Mouse (Mus musculus) CH12.LX (cell line): Measurements from ENCODE around the gene Mdm4. TPM values are rescaled to one million over a fixed set of nuclear protein-coding genes. Genes with fewer than 3 reads are reported as not detected.
A peak's percentile ranks its signal among the peaks of the same experiment; 100 is the strongest.

Experiments used
- DNase-seq: peaks from one replicate; pipeline ENCODE4 v3.0.0-alpha.2; 2013; ENCODE audit errors: extremely low read depth
- H3K27ac ChIP-seq: 2 replicates; pipeline ENCODE4 v1.5.1; 2012; ENCODE audit warnings: low read depth, mild to moderate bottlenecking, control low read depth, moderate library complexity; ENCODE audit not compliant: insufficient read depth
- H3K27me3 ChIP-seq: replicated peaks from 2 replicates; pipeline ENCODE3; 2012; ENCODE audit warnings: inconsistent platforms
- H3K36me3 ChIP-seq, 2 experiments: replicated peaks in 1 of 2; 2 replicates each; pipeline versions ENCODE3 to v1.6.1; 2012; ENCODE audit warnings: inconsistent platforms in 1 of 2, low read length in 1 of 2, mild to moderate bottlenecking in 1 of 2, mixed read lengths in 1 of 2, moderate library complexity in 1 of 2; ENCODE audit not compliant: control insufficient read depth in 1 of 2, insufficient read depth in 1 of 2
- H3K4me1 ChIP-seq, 2 experiments: 2 replicates each; pipeline ENCODE4 v1.6.1; 2012; ENCODE audit warnings: inconsistent platforms in 1 of 2, moderate library complexity in 1 of 2; ENCODE audit not compliant: insufficient read depth in 2 of 2, control insufficient read depth in 1 of 2
- H3K4me2 ChIP-seq: 2 replicates; pipeline ENCODE4 v1.6.1; 2012; ENCODE audit warnings: low read depth, mild to moderate bottlenecking, control low read depth; ENCODE audit not compliant: poor library complexity, insufficient read depth, severe bottlenecking
- H3K4me3 ChIP-seq, 3 experiments: fragments of 150-350 bp in 1 of 3; sonication (generic) in 1 of 3; replicated peaks in 1 of 3; 2 replicates each; pipeline versions ENCODE3 to v1.5.1; 2011 to 2012; ENCODE audit warnings: low read depth in 2 of 3, low read length in 2 of 3, mild to moderate bottlenecking in 2 of 3, moderate library complexity in 2 of 3, control low read depth in 1 of 3, improper control_type of control experiment in 1 of 3, inconsistent platforms in 1 of 3, mixed read lengths in 1 of 3; ENCODE audit not compliant: poor library complexity in 1 of 3
- H3K79me2 ChIP-seq: replicated peaks from 2 replicates; pipeline ENCODE4 v1.6.1; 2012; ENCODE audit warnings: mild to moderate bottlenecking, moderate library complexity; ENCODE audit not compliant: control insufficient read depth, poor library complexity, insufficient read depth, severe bottlenecking; ENCODE audit errors: extremely low read depth
- H3K9ac ChIP-seq: 2 replicates; pipeline ENCODE4 v1.6.1; 2012; ENCODE audit warnings: low read depth, mild to moderate bottlenecking, control low read depth, moderate library complexity; ENCODE audit not compliant: insufficient read depth
- H3K9me3 ChIP-seq: replicated peaks from 2 replicates; pipeline ENCODE3; 2012; ENCODE audit warnings: low read length, inconsistent platforms, mixed read lengths
- BHLHE40 ChIP-seq: IDR thresholded peaks from 2 replicates; pipeline ENCODE4 v1.6.1; 2011; ENCODE audit warnings: mild to moderate bottlenecking, low read depth, low read length, improper control_type of control experiment
- CTCF ChIP-seq, 2 experiments: IDR thresholded peaks in 1 of 2; conservative IDR thresholded peaks in 1 of 2; 2 replicates each; pipeline ENCODE4 v1.5.1; 2011 to 2012; ENCODE audit warnings: low read depth in 2 of 2, low read length in 2 of 2, improper control_type of control experiment in 1 of 2, inconsistent platforms in 1 of 2, mild to moderate bottlenecking in 1 of 2, moderate library complexity in 1 of 2
- E2F4 ChIP-seq: IDR thresholded peaks from 2 replicates; pipeline ENCODE4 v1.6.1; 2011; ENCODE audit warnings: low read depth, low read length, improper control_type of control experiment; ENCODE audit not compliant: insufficient replicate concordance
- ETS1 ChIP-seq: conservative IDR thresholded peaks from 2 replicates; pipeline ENCODE4 v1.6.1; 2012; ENCODE audit warnings: low read depth, mild to moderate bottlenecking, inconsistent platforms, low read length, improper control_type of control experiment, moderate library complexity
- MAZ ChIP-seq: IDR thresholded peaks from 2 replicates; pipeline ENCODE4 v1.6.1; 2012; ENCODE audit warnings: low read depth, mild to moderate bottlenecking, inconsistent platforms, low read length, improper control_type of control experiment, moderate library complexity
- POLR2A ChIP-seq: IDR thresholded peaks from 2 replicates; pipeline ENCODE4 v1.6.1; 2011; ENCODE audit warnings: low read depth, mild to moderate bottlenecking, improper control_type of control experiment, low read length
- POLR2AphosphoS2 ChIP-seq: IDR thresholded peaks from 2 replicates; pipeline ENCODE4 v1.6.1; 2011; ENCODE audit warnings: low read depth, low read length, improper control_type of control experiment
- RAD21 ChIP-seq: IDR thresholded peaks from 2 replicates; pipeline ENCODE4 v1.6.1; 2011; ENCODE audit warnings: low read depth, mild to moderate bottlenecking, low read length, improper control_type of control experiment, moderate library complexity
- SMC3 ChIP-seq: IDR thresholded peaks from 2 replicates; pipeline ENCODE4 v1.6.1; 2011; ENCODE audit warnings: low read depth, low read length, improper control_type of control experiment
- ZKSCAN1 ChIP-seq: IDR thresholded peaks from 2 replicates; pipeline ENCODE4 v1.6.1; 2012; ENCODE audit warnings: low read depth, inconsistent platforms, low read length, improper control_type of control experiment, borderline replicate concordance
- dilution Hi-C: fragments of 300-500 bp; cut with MboI; formaldehyde crosslinking; loops from 2 replicates; pipeline ENCODE4 v1.14.3; 2020; ENCODE audit warnings: low sequenced_read_pairs; ENCODE audit not compliant: extremely low pct_unique_long_range_greater_than_20kb, extremely low pct_ligation_motif_present
- in situ Hi-C: fragments of 300-500 bp; cut with MboI; formaldehyde crosslinking; loops from 3 replicates; pipeline ENCODE4 v1.14.3; 2019; ENCODE audit warnings: low sequenced_read_pairs, low pct_ligation_motif_present, low pct_unique_long_range_greater_than_20kb, mixed read lengths
- polyA plus RNA-seq: library from polyadenylated mRNA; unstranded; fragments of >175 nt; gene quantifications from 2 replicates; pipeline ENCODE4 v1.2.1, GENCODE M21; 2012; ENCODE audit warnings: low read depth; ENCODE audit not compliant: insufficient read length
- total RNA-seq, 2 experiments: library from RNA; depleted of rRNA; stranded (reverse); fragments of 300-350 nt in 1 of 2; fragments of >200 nt in 1 of 2; gene quantifications; 2 replicates each; pipeline ENCODE4 v1.2.3; 2012 to 2014

The Mdm4 gene
- total and polyA plus RNA-seq, 3 experiments, result 66.5 to 107 (median 78.9) TPM

DNA sequence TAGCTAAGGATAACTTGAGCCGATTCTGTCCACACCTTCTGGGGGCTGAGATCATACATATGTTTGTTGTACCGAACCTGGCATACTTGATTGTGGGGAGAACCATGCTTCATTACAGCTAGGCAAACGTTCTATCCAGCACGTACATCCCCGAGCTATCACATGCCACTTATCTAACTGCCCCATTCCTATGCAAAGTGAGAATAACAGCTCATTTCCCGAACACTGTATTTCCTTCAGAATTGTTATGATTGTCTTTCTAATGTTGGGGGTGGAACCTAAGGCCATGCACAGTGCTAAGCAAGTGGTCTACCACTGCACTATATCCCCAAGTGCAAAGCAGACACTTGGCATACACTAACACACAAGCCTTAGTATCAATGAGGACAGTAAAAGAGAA, 49.1 kb downstream of the Mdm4 start:
- Histone ChIP-seq H3K27me3 (no peaks in the 10 kb centered on the region), H3K4me2 (no peak overlapping the region), H3K79me2 (no peaks in the 10 kb centered on the region), H3K27ac (no peak overlapping the region), H3K9me3 (no peaks in the 10 kb centered on the region), H3K9ac (no peak overlapping the region), H3K4me1 (0 out of 4 replicates have a peak, but pooled peaks cover 0 to 4% of the 10 kb centered on the region in 2 experiments), H3K36me3 (peaks cover 59 to 89% of the 10 kb centered on the region in 2 experiments), H3K4me3 (no peak overlapping the region)
- TF ChIP-seq POLR2A (no peak), BHLHE40 (no peak), POLR2AphosphoS2 (peak; percentile 73; the same call in 1 of the 2 replicates)
- in situ Hi-C loops (no loop called here), dilution Hi-C loops (no loop called here)
- no peak for DNase-seq

DNA sequence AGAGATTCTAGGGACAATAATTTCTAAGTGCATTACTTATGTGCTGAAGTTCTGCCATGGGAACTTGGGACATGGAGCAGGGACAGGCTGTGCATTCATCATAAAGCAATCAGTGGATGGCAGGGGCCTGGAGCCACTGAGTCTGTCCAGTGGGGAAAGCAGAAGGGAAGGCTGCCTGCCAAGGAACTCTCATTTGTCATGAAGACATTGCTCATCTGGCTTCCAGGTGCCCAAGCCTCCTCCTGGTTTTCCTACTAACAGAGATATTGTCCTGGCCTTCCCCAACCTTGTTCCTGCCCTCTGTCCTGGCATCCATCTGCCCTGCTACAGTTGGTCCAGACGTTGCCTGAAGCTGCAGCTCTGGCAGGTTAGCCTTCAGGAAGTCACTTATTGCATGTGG, 53.0 kb downstream of the Mdm4 start:
- TF ChIP-seq ZKSCAN1 (no peak), MAZ (no peak), ETS1 (no peak), SMC3 (no peak), POLR2AphosphoS2 (peak; percentile 46; the same call in 1 of the 2 replicates), POLR2A (0 out of 2 replicates have a peak, but pooled peaks have one; percentile 13)
- Histone ChIP-seq H3K9ac (no peak overlapping the region), H3K4me3 (no peak overlapping the region), H3K4me2 (no peak overlapping the region), H3K36me3 (peaks cover 32 to 55% of the 10 kb centered on the region in 2 experiments), H3K4me1 (no peaks in the 10 kb centered on the region), H3K27me3 (no peaks in the 10 kb centered on the region), H3K27ac (no peak overlapping the region), H3K79me2 (no peaks in the 10 kb centered on the region), H3K9me3 (no peaks in the 10 kb centered on the region)
- dilution Hi-C loops, result no loop called here
- DNase-seq, result no peak
- in situ Hi-C loops, result no loop called here

DNA sequence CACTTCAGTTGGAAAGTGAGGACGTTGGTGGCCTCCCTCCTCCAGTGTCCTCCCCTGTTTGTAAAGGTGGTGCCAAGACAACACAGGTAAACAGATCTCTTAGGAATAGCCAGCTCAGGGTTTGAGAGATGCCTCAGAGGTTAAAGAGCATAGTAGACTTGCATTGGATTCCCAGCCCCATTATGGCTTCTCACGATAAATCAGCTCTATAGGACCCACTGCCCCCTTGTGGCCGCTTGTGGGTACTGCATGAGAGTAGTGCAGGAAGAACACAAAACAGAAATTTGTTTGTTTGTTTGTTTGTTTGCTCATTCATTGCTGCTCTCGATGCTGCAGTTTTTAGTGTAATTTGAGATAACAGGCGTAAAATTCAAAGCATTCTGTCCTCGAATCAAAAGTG, 61.7 kb downstream of the Mdm4 start:
- no peak overlapping the region for H3K9ac ChIP-seq
- peak; percentile 72 for TF ChIP-seq RAD21
- peak; percentile 79 for TF ChIP-seq SMC3
- TF ChIP-seq E2F4, result no peak
- TF ChIP-seq CTCF (conservative IDR thresholded peaks at IDR 0.05 in 1 of 2, IDR thresholded peaks at IDR 0.05 in 1 of 2; ENCODE audit: low read depth in 2 of 2, low read length in 2 of 2), result peak; percentile 79 to 96
- no peaks in the 10 kb centered on the region for H3K9me3 ChIP-seq
- in situ Hi-C loops (loop anchor here (25.0 kb wide), 1 partner anchor 206 kb away; no protein-coding TSS in a partner anchor), dilution Hi-C loops (no loop called here)
- H3K36me3 ChIP-seq, result no peaks in the 10 kb centered on the region
- no peak overlapping the region for H3K4me3 ChIP-seq
- H3K79me2 ChIP-seq, result no peaks in the 10 kb centered on the region
- DNase-seq, result peak; percentile 55
- H3K27me3 ChIP-seq, result peaks cover 32% of the 10 kb centered on the region
- H3K4me2 ChIP-seq, result no peak overlapping the region
- H3K4me1 ChIP-seq, result no peaks in the 10 kb centered on the region
- no peak overlapping the region for H3K27ac ChIP-seq
